In the genomic region with DNA sequence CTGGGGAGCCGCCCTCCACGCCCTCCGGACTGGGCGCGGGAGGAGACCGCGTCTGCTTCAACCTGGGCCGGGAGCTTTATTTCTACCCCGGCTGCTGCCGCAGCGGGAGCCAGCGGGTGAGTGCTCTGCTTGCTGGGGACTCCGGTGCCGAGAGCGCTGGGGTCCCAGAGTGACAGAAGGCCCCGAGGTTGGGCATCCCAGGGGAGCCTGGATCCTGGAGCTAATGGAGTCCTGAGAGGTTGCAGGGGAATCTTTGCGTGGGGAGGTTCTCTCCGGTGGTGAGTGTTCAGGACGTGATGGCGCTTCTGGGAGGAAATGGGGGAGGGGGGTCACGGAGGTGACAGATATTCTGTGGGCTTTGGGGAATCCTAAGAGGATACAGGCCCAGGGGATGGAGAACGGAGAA, we compare ENCODE assay signal across 8 mouse cellular contexts. TPM values are rescaled to one million over a fixed set of nuclear protein-coding genes. Genes with fewer than 3 reads are reported as not detected.
DNase-seq lines count a peak whose midpoint lies in the region; TF ChIP-seq lines count a peak whose summit lies in the region.

No protein-coding gene starts in this region.

- no peaks in the 10 kb centered on the region for H3K79me2 ChIP-seq in liver, adult 2 months (ENCODE audit: control insufficient read depth, insufficient read depth, low read length)

- peak overlapping the region; percentile 71 for H3K9ac ChIP-seq in liver, adult 2 months (ENCODE audit: low read depth, low read length)

- no peaks in the 10 kb centered on the region for H3K36me3 ChIP-seq in thymus, adult 2 months (ENCODE audit: control insufficient read depth, insufficient read depth, low read length)
- no peaks in the 10 kb centered on the region for H3K36me3 ChIP-seq in liver, adult 2 months (ENCODE audit: control insufficient read depth, insufficient read depth, low read length)
- no peaks in the 10 kb centered on the region for H3K36me3 ChIP-seq in splenic B cell, adult 2 months (ENCODE audit: control insufficient read depth, insufficient read depth, low read length, poor library complexity, severe bottlenecking)

- H3K4me3 ChIP-seq in thymus, adult 2 months (ENCODE audit: control insufficient read depth, insufficient read depth, low read length): peak overlapping the region; percentile 41
- H3K4me3 ChIP-seq in liver, adult 2 months (ENCODE audit: insufficient read depth, low read depth, low read length): peak overlapping the region; percentile 61

- whole genome bisulfite sequencing in thymus, adult 2 months: 1% methylated on average over 22 of the region's 22 CpGs
- WGBS in liver, adult 2 months: 4% methylated on average over 21 of the region's 22 CpGs

- intact Hi-C loops in heart, postnatal 10 days (cut with DNase I): no loop called here

- H3K27ac ChIP-seq in thymus, adult 2 months (ENCODE audit: control insufficient read depth, insufficient read depth, low read length): no peak overlapping the region
- peak overlapping the region; percentile 64 for H3K27ac ChIP-seq in liver, adult 2 months (replicated peaks; ENCODE audit: insufficient read depth, low read depth, low read length)

- TF ChIP-seq CTCF in thymus, adult 2 months (IDR thresholded peaks at IDR 0.05; ENCODE audit: borderline replicate concordance, control insufficient read depth, extremely low read depth, insufficient read depth, low read length, poor library complexity): no peak
- no peak for TF ChIP-seq CTCF in liver, adult 2 months (IDR thresholded peaks at IDR 0.05; ENCODE audit: low read depth, low read length)

- DNase-seq in cerebellum, adult 9-11 months: peak; percentile 55
- no peak for DNase-seq in cerebellum, adult 9-10 months
- DNase-seq in thymus, adult 2 months: peak; percentile 28
- no peak for DNase-seq in thymus, postnatal 0 days (ENCODE audit: low spot score)
- DNase-seq in heart, postnatal 10 days: peak; percentile 37 to 48
- no peak for DNase-seq in liver, adult 2 months (ENCODE audit: extremely low read depth, low read depth, low spot score)
- peak; percentile 26 for DNase-seq in splenic B cell, adult 2 months (ENCODE audit: low read depth, low spot score)
- DNase-seq in urinary bladder, postnatal 14 days (ENCODE audit: low spot score): no peak

- no peak for TF ChIP-seq POLR2A in thymus, adult 2 months (IDR thresholded peaks at IDR 0.05; ENCODE audit: control insufficient read depth, extremely low read depth, insufficient read depth, low read length, poor library complexity)
- no peak for TF ChIP-seq POLR2A in liver, adult 2 months (IDR thresholded peaks at IDR 0.05; ENCODE audit: extremely low read depth, insufficient read depth, low read length)

- peaks cover 24% of the 10 kb centered on the region for H3K4me1 ChIP-seq in thymus, adult 2 months (replicated peaks; ENCODE audit: control insufficient read depth, insufficient read depth, low read length)
- peaks cover 10% of the 10 kb centered on the region for H3K4me1 ChIP-seq in liver, adult 2 months (ENCODE audit: control insufficient read depth, insufficient read depth, low read length)

- H3K27me3 ChIP-seq in thymus, adult 2 months (ENCODE audit: control insufficient read depth, insufficient read depth, low read length): peaks cover 11% of the 10 kb centered on the region; the same call in 1 of the 2 replicates
- no peaks in the 10 kb centered on the region for H3K27me3 ChIP-seq in liver, adult 2 months (ENCODE audit: control insufficient read depth, insufficient read depth, low read length)
- H3K27me3 ChIP-seq in splenic B cell, adult 2 months (ENCODE audit: control insufficient read depth, insufficient read depth, low read length, poor library complexity, severe bottlenecking): 0 out of 2 replicates have a peak, but pooled peaks cover 3% of the 10 kb centered on the region

RNA-seq across cellular contexts. Expression of a gene that starts 0.6 kb away (rescaled TPM):
- polyA plus RNA-seq in thymus, adult 2 months (2012; rRNA removed): 50.7 and 55.6 TPM in 2 replicates
- polyA plus RNA-seq in thymus, postnatal 0 days (2015; fragmentation: Nextera tagmentation; extraction: Ambion mirVana): 4.3 and 5.0 TPM in 2 replicates
- 10 to 100 TPM; 48.4 to 50.7 TPM for total RNA-seq in heart, postnatal 10 days (2021)
- 4.5 and 6.7 TPM in 2 replicates for total RNA-seq in liver, adult 2 months (2014; rRNA removed)
- 29.4 and 35.7 TPM in 2 replicates for polyA plus RNA-seq in liver, adult 2 months (2012; rRNA removed)

RNA-seq across cellular contexts. Expression of a gene that starts 7.1 kb away (rescaled TPM):
- polyA plus RNA-seq in thymus, adult 2 months (2012; rRNA removed): 108 and 154 TPM in 2 replicates
- polyA plus RNA-seq in thymus, postnatal 0 days (2015; fragmentation: Nextera tagmentation; extraction: Ambion mirVana): 2.8 and 3.7 TPM in 2 replicates
- 100 to 1,000 TPM; 288 to 299 TPM for total RNA-seq in heart, postnatal 10 days (2021)
- total RNA-seq in liver, adult 2 months (2014; rRNA removed): 13.6 and 24.8 TPM in 2 replicates
- 60.0 and 76.4 TPM in 2 replicates for polyA plus RNA-seq in liver, adult 2 months (2012; rRNA removed)

RNA-seq across cellular contexts. Expression of a gene that starts 17.8 kb away (rescaled TPM):
- polyA plus RNA-seq in thymus, adult 2 months (2012; rRNA removed): 14.8 and 20.0 TPM in 2 replicates
- polyA plus RNA-seq in thymus, postnatal 0 days (2015; fragmentation: Nextera tagmentation; extraction: Ambion mirVana): 1.2 and 1.5 TPM in 2 replicates
- 10 to 100 TPM in 1 of 2 experiments, 1 to 10 TPM in 1; 7.9 to 11.2 TPM for total RNA-seq in heart, postnatal 10 days (2021)
- 1.8 and 2.3 TPM in 2 replicates for total RNA-seq in liver, adult 2 months (2014; rRNA removed)
- 5.2 and 8.7 TPM in 2 replicates for polyA plus RNA-seq in liver, adult 2 months (2012; rRNA removed)

RNA-seq across cellular contexts. Expression of a gene that starts 22.1 kb away (rescaled TPM):
- 0.05 and 0.18 TPM in 2 replicates for polyA plus RNA-seq in thymus, adult 2 months (2012; rRNA removed)
- polyA plus RNA-seq in thymus, postnatal 0 days (2015; fragmentation: Nextera tagmentation; extraction: Ambion mirVana): not detected in 2 replicates
- total RNA-seq in heart, postnatal 10 days (2021): not detected
- not detected in 2 replicates for total RNA-seq in liver, adult 2 months (2014; rRNA removed)
- not detected in 2 replicates for polyA plus RNA-seq in liver, adult 2 months (2012; rRNA removed)

RNA-seq across cellular contexts. Expression of a gene that starts 41.6 kb away (rescaled TPM):
- polyA plus RNA-seq in thymus, adult 2 months (2012; rRNA removed): 0.24 and 0.31 TPM in 2 replicates
- polyA plus RNA-seq in thymus, postnatal 0 days (2015; fragmentation: Nextera tagmentation; extraction: Ambion mirVana): 0.70 and 0.72 TPM in 2 replicates
- total RNA-seq in heart, postnatal 10 days (2021): under 1 TPM; 0.07 to 0.19 TPM
- 0.09 TPM in 1 of 2 replicates, not detected in the other for total RNA-seq in liver, adult 2 months (2014; rRNA removed)
- polyA plus RNA-seq in liver, adult 2 months (2012; rRNA removed): 0.02 TPM in 1 of 2 replicates, not detected in the other

Comparison
In these comparisons a context has a peak if more than half of its experiments do, and no peak if none do; other contexts are left out.
1. DNase-seq: peak in cerebellum, adult 9-11 months (single experiment), thymus, adult 2 months (single experiment), heart, postnatal 10 days (2 of 2) and splenic B cell, adult 2 months (single experiment); none in cerebellum, adult 9-10 months (single experiment), thymus, postnatal 0 days (single experiment), liver, adult 2 months (single experiment) and urinary bladder, postnatal 14 days (single experiment).
2. RNA of a gene that starts 7.1 kb away (polyA plus RNA-seq): 108 to 154 TPM in thymus, adult 2 months and 60.0 to 76.4 TPM in liver, adult 2 months; 2.8 to 3.7 TPM in thymus, postnatal 0 days; every median in the first group is over 10 times any median in the second.